Mouse (Mus musculus): ENCODE data around the gene Kdm4c. TPM values are rescaled to one million over a fixed set of nuclear protein-coding genes. Genes with fewer than 3 reads are reported as not detected.

Gene Kdm4c
- polyA plus RNA-seq, 1 experiment from 2014 or later = 16.6 TPM

GRCm38 (mm10) chr4:74287851-74288250 is 45.6 kb downstream of the Kdm4c start:
- no peaks in the 10 kb centered on the region for H3K9me3 ChIP-seq (replicated peaks; ENCODE audit: control insufficient read depth, low read length, poor library complexity, severe bottlenecking)
- no peak overlapping the region for H3K9ac ChIP-seq (ENCODE audit: low read depth, low read length)
- WGBS = 92% methylated on average over 3 of the region's 3 CpGs
- H3K27ac ChIP-seq (ENCODE audit: low read length) = no peak overlapping the region
- H3K36me3 ChIP-seq (ENCODE audit: control insufficient read depth, insufficient read depth, low read length) = 0 out of 2 replicates have a peak, but pooled peaks cover 2% of the 10 kb centered on the region
- ATAC-seq = no peak
- no peaks in the 10 kb centered on the region for H3K27me3 ChIP-seq (ENCODE audit: control insufficient read depth, insufficient read depth, low read depth, low read length)
- no peaks in the 10 kb centered on the region for H3K4me1 ChIP-seq (ENCODE audit: control insufficient read depth, insufficient read depth, low read length)
- no peak overlapping the region for H3K4me3 ChIP-seq (ENCODE audit: low read depth, low read length)
- H3K4me2 ChIP-seq (ENCODE audit: low read length) = no peak overlapping the region

- Histone ChIP-seq H3K4me2 (ENCODE audit: low read length) (no peak overlapping the region), H3K9ac (ENCODE audit: low read depth, low read length) (no peak overlapping the region), H3K4me1 (ENCODE audit: control insufficient read depth, insufficient read depth, low read length) (no peaks in the 10 kb centered on the region), H3K4me3 (ENCODE audit: low read depth, low read length) (no peak overlapping the region), H3K36me3 (ENCODE audit: control insufficient read depth, insufficient read depth, low read length) (no peaks in the 10 kb centered on the region), H3K27me3 (ENCODE audit: control insufficient read depth, insufficient read depth, low read depth, low read length) (no peaks in the 10 kb centered on the region), H3K9me3 (replicated peaks; ENCODE audit: control insufficient read depth, low read length, poor library complexity, severe bottlenecking) (no peaks in the 10 kb centered on the region), H3K27ac (ENCODE audit: low read length) (no peak overlapping the region)
- 58% methylated on average over 3 of the region's 3 CpGs for WGBS
- no peak for ATAC-seq
Measured at GRCm38 (mm10) chr4:74294726-74295125, 52.4 kb downstream of the Kdm4c start.

- H3K4me1 ChIP-seq (ENCODE audit: control insufficient read depth, insufficient read depth, low read length) = no peaks in the 10 kb centered on the region
- no peaks in the 10 kb centered on the region for H3K27me3 ChIP-seq (ENCODE audit: control insufficient read depth, insufficient read depth, low read depth, low read length)
- no peak overlapping the region for H3K4me2 ChIP-seq (ENCODE audit: low read length)
- 0 out of 2 replicates have a peak, but pooled peaks cover 2% of the 10 kb centered on the region for H3K36me3 ChIP-seq (ENCODE audit: control insufficient read depth, insufficient read depth, low read length)
- ATAC-seq = no peak
- no peak overlapping the region for H3K27ac ChIP-seq (ENCODE audit: low read length)
- 95% methylated on average over 5 of the region's 5 CpGs for WGBS
- no peaks in the 10 kb centered on the region for H3K9me3 ChIP-seq (replicated peaks; ENCODE audit: control insufficient read depth, low read length, poor library complexity, severe bottlenecking)
- no peak overlapping the region for H3K4me3 ChIP-seq (ENCODE audit: low read depth, low read length)
- H3K9ac ChIP-seq (ENCODE audit: low read depth, low read length) = no peak overlapping the region
Measured at GRCm38 (mm10) chr4:74305315-74306105, 63.2 kb downstream of the Kdm4c start.

- H3K27ac ChIP-seq (ENCODE audit: low read length) = no peak overlapping the region
- H3K4me2 ChIP-seq (ENCODE audit: low read length) = no peak overlapping the region
- no peaks in the 10 kb centered on the region for H3K4me1 ChIP-seq (ENCODE audit: control insufficient read depth, insufficient read depth, low read length)
- no peak for ATAC-seq
- no peaks in the 10 kb centered on the region for H3K27me3 ChIP-seq (ENCODE audit: control insufficient read depth, insufficient read depth, low read depth, low read length)
- no peaks in the 10 kb centered on the region for H3K9me3 ChIP-seq (replicated peaks; ENCODE audit: control insufficient read depth, low read length, poor library complexity, severe bottlenecking)
- H3K9ac ChIP-seq (ENCODE audit: low read depth, low read length) = no peak overlapping the region
- peaks cover 12% of the 10 kb centered on the region for H3K36me3 ChIP-seq (ENCODE audit: control insufficient read depth, insufficient read depth, low read length)
- WGBS = 92% methylated on average over 5 of the region's 5 CpGs
- no peak overlapping the region for H3K4me3 ChIP-seq (ENCODE audit: low read depth, low read length)
Measured at GRCm38 (mm10) chr4:74311135-74311534, 68.8 kb downstream of the Kdm4c start.

- no peak overlapping the region for H3K9ac ChIP-seq (ENCODE audit: low read depth, low read length)
- no peaks in the 10 kb centered on the region for H3K9me3 ChIP-seq (replicated peaks; ENCODE audit: control insufficient read depth, low read length, poor library complexity, severe bottlenecking)
- H3K4me3 ChIP-seq (ENCODE audit: low read depth, low read length) = no peak overlapping the region
- no peak for ATAC-seq
- H3K4me1 ChIP-seq (ENCODE audit: control insufficient read depth, insufficient read depth, low read length) = no peaks in the 10 kb centered on the region
- whole genome bisulfite sequencing = 97% methylated on average over 2 of the region's 2 CpGs
- H3K4me2 ChIP-seq (ENCODE audit: low read length) = no peak overlapping the region
- no peak overlapping the region for H3K27ac ChIP-seq (ENCODE audit: low read length)
- H3K36me3 ChIP-seq (ENCODE audit: control insufficient read depth, insufficient read depth, low read length) = peaks cover 17% of the 10 kb centered on the region
- H3K27me3 ChIP-seq (ENCODE audit: control insufficient read depth, insufficient read depth, low read depth, low read length) = no peaks in the 10 kb centered on the region
Measured at GRCm38 (mm10) chr4:74312858-74313257, 70.6 kb downstream of the Kdm4c start.

- no peak overlapping the region for H3K4me2 ChIP-seq (ENCODE audit: low read length)
- H3K9me3 ChIP-seq (replicated peaks; ENCODE audit: control insufficient read depth, low read length, poor library complexity, severe bottlenecking) = no peaks in the 10 kb centered on the region
- peaks cover 16% of the 10 kb centered on the region for H3K36me3 ChIP-seq (ENCODE audit: control insufficient read depth, insufficient read depth, low read length)
- H3K4me1 ChIP-seq (ENCODE audit: control insufficient read depth, insufficient read depth, low read length) = no peaks in the 10 kb centered on the region
- 96% methylated on average over 5 of the region's 5 CpGs for WGBS
- H3K9ac ChIP-seq (ENCODE audit: low read depth, low read length) = no peak overlapping the region
- H3K27ac ChIP-seq (ENCODE audit: low read length) = no peak overlapping the region
- H3K4me3 ChIP-seq (ENCODE audit: low read depth, low read length) = no peak overlapping the region
- H3K27me3 ChIP-seq (ENCODE audit: control insufficient read depth, insufficient read depth, low read depth, low read length) = no peaks in the 10 kb centered on the region
- no peak for ATAC-seq
Measured at GRCm38 (mm10) chr4:74315388-74315787, 73.1 kb downstream of the Kdm4c start.

GRCm38 (mm10) chr4:74319313-74319712 is 77.0 kb downstream of the Kdm4c start:
- Histone ChIP-seq H3K36me3 (ENCODE audit: control insufficient read depth, insufficient read depth, low read length) (peaks cover 11% of the 10 kb centered on the region), H3K4me2 (ENCODE audit: low read length) (no peak overlapping the region), H3K27ac (ENCODE audit: low read length) (no peak overlapping the region), H3K27me3 (ENCODE audit: control insufficient read depth, insufficient read depth, low read depth, low read length) (no peaks in the 10 kb centered on the region), H3K4me1 (ENCODE audit: control insufficient read depth, insufficient read depth, low read length) (no peaks in the 10 kb centered on the region), H3K9me3 (replicated peaks; ENCODE audit: control insufficient read depth, low read length, poor library complexity, severe bottlenecking) (no peaks in the 10 kb centered on the region), H3K9ac (ENCODE audit: low read depth, low read length) (no peak overlapping the region), H3K4me3 (ENCODE audit: low read depth, low read length) (no peak overlapping the region)
- WGBS = 96% methylated on average over 1 of the region's 1 CpGs
- no peak for ATAC-seq

- no peak overlapping the region for H3K9ac ChIP-seq (ENCODE audit: low read depth, low read length)
- H3K4me1 ChIP-seq (ENCODE audit: control insufficient read depth, insufficient read depth, low read length) = no peaks in the 10 kb centered on the region
- no peak overlapping the region for H3K27ac ChIP-seq (ENCODE audit: low read length)
- 98% methylated on average over 4 of the region's 4 CpGs for WGBS
- ATAC-seq = no peak
- H3K9me3 ChIP-seq (replicated peaks; ENCODE audit: control insufficient read depth, low read length, poor library complexity, severe bottlenecking) = no peaks in the 10 kb centered on the region
- H3K27me3 ChIP-seq (ENCODE audit: control insufficient read depth, insufficient read depth, low read depth, low read length) = no peaks in the 10 kb centered on the region
- H3K4me3 ChIP-seq (ENCODE audit: low read depth, low read length) = no peak overlapping the region
- peaks cover 22% of the 10 kb centered on the region for H3K36me3 ChIP-seq (ENCODE audit: control insufficient read depth, insufficient read depth, low read length)
- H3K4me2 ChIP-seq (ENCODE audit: low read length) = no peak overlapping the region
Measured at GRCm38 (mm10) chr4:74357479-74357878, 115.2 kb downstream of the Kdm4c start.

- Histone ChIP-seq H3K36me3 (ENCODE audit: control insufficient read depth, insufficient read depth, low read length) (peaks cover 18% of the 10 kb centered on the region), H3K4me3 (ENCODE audit: low read depth, low read length) (no peak overlapping the region), H3K27ac (ENCODE audit: low read length) (no peak overlapping the region), H3K9me3 (replicated peaks; ENCODE audit: control insufficient read depth, low read length, poor library complexity, severe bottlenecking) (no peaks in the 10 kb centered on the region), H3K4me1 (ENCODE audit: control insufficient read depth, insufficient read depth, low read length) (no peaks in the 10 kb centered on the region), H3K9ac (ENCODE audit: low read depth, low read length) (no peak overlapping the region), H3K4me2 (ENCODE audit: low read length) (no peak overlapping the region), H3K27me3 (ENCODE audit: control insufficient read depth, insufficient read depth, low read depth, low read length) (no peaks in the 10 kb centered on the region)
- ATAC-seq = no peak
- over 99% methylated on average over 3 of the region's 3 CpGs for WGBS
Measured at GRCm38 (mm10) chr4:74360274-74360673, 118.0 kb downstream of the Kdm4c start.
